Mouse (Mus musculus): ENCODE measurements at regions not wholly inside any gene's neighbourhood (a gene's known extent, or its start where the extent isn't known, plus 50 kb on each side); places are given as distances from the start of the nearest gene placed in this dataset.

DNA sequence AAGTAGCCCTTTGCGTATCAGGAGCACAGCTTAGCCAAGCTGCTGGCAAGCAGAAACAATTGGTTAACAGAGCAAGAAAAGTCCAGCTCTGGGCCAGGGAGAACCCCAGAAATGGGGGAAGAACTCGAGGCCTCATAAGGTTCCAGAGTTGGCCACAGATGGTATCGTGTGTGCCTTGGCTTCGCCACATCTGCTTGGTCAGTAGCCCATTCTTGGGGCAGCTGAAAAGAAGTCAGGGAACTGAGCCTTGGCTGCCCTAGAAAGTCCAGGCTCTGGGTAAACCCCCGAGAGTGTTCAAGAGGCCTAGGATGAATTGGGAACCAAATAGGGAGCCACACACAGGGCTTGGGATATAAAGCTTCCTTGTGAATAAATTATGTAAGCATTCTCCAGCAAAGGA is 78.7 kb downstream of the Zfp36l1 start:
- no peaks in the 10 kb centered on the region for H3K27me3 ChIP-seq (ENCODE audit: insufficient read depth, low read length)
- H3K4me1 ChIP-seq (replicated peaks; ENCODE audit: insufficient read depth, low read length) = no peaks in the 10 kb centered on the region
- no peak overlapping the region for H3K4me3 ChIP-seq (replicated peaks; ENCODE audit: low read depth, low read length)
- H3K9me3 ChIP-seq (replicated peaks; ENCODE audit: low read length) = no peaks in the 10 kb centered on the region
- DNase-seq (ENCODE audit: low spot score) = no peak
- TF ChIP-seq CTCF (IDR thresholded peaks at IDR 0.05; ENCODE audit: low read depth) = no peak
- H3K27ac ChIP-seq = no peak overlapping the region
- 95% methylated on average over 5 of the region's 5 CpGs for WGBS
- H3K4me2 ChIP-seq (ENCODE audit: low read length) = no peak overlapping the region
- no peak overlapping the region for H3K9ac ChIP-seq (ENCODE audit: low read depth, low read length)
- no peaks in the 10 kb centered on the region for H3K36me3 ChIP-seq (ENCODE audit: insufficient read depth, low read length)
- ATAC-seq (replicated peaks; ENCODE audit: low FRiP score, low read depth) = no peak

DNA sequence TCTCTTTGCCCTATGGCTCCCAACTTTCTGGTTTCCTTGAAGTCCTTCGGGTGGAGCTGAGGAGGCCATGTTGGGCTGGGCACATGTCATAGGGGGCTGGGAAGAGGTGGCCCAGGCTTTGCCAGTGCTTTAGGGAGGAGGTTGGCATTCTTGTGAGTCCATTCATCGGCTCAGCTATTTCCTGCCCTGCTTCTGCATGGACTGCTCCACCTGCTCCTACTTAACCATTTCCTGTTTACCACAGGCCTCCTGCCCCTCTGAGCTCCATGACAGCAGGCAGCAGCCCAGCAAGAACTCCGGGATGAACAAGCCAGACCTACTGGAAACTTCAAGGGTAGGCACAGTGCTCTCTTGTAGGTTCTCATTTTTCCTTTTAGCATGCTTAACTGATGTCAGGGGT is 80.3 kb downstream of the Zfp36l1 start:
- TF ChIP-seq CTCF (IDR thresholded peaks at IDR 0.05; ENCODE audit: low read depth) = no peak
- H3K27ac ChIP-seq = no peak overlapping the region
- no peak for ATAC-seq (replicated peaks; ENCODE audit: low FRiP score, low read depth)
- H3K36me3 ChIP-seq (ENCODE audit: insufficient read depth, low read length) = no peaks in the 10 kb centered on the region
- H3K27me3 ChIP-seq (ENCODE audit: insufficient read depth, low read length) = no peaks in the 10 kb centered on the region
- no peak for DNase-seq (ENCODE audit: low spot score)
- no peaks in the 10 kb centered on the region for H3K4me1 ChIP-seq (replicated peaks; ENCODE audit: insufficient read depth, low read length)
- 50% methylated on average over 3 of the region's 3 CpGs for WGBS
- H3K4me2 ChIP-seq (ENCODE audit: low read length) = no peak overlapping the region
- no peak overlapping the region for H3K4me3 ChIP-seq (replicated peaks; ENCODE audit: low read depth, low read length)
- no peaks in the 10 kb centered on the region for H3K9me3 ChIP-seq (replicated peaks; ENCODE audit: low read length)
- H3K9ac ChIP-seq (ENCODE audit: low read depth, low read length) = no peak overlapping the region

DNA sequence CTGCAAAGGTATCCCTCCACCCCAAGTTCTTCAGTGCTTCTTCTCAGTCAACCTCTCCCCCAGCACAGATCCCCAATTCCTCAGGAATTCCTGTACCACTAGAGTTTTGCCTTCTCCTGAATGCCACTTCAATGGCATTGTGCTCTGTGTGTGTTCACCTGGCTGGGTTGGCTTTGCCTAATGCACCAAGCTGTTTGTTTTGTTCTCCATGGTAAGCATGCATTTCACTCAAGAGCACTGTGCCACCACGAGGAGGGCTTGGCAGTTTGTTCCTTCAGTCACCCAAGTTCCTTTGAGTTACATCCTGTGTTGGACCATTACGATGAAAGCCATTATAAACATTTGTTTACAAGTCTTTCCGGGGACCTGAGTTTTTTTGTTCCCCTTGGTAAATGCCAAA is 84.5 kb downstream of the Zfp36l1 start:
- H3K27ac ChIP-seq = no peak overlapping the region
- H3K9me3 ChIP-seq (replicated peaks; ENCODE audit: low read length) = no peaks in the 10 kb centered on the region
- no peak for DNase-seq (ENCODE audit: low spot score)
- no peak overlapping the region for H3K4me3 ChIP-seq (replicated peaks; ENCODE audit: low read depth, low read length)
- no peak overlapping the region for H3K4me2 ChIP-seq (ENCODE audit: low read length)
- ATAC-seq (replicated peaks; ENCODE audit: low FRiP score, low read depth) = no peak
- 60% methylated on average over 3 of the region's 3 CpGs for WGBS
- no peaks in the 10 kb centered on the region for H3K27me3 ChIP-seq (ENCODE audit: insufficient read depth, low read length)
- H3K4me1 ChIP-seq (replicated peaks; ENCODE audit: insufficient read depth, low read length) = peaks cover 4% of the 10 kb centered on the region
- no peaks in the 10 kb centered on the region for H3K36me3 ChIP-seq (ENCODE audit: insufficient read depth, low read length)
- no peak for TF ChIP-seq CTCF (IDR thresholded peaks at IDR 0.05; ENCODE audit: low read depth)
- H3K9ac ChIP-seq (ENCODE audit: low read depth, low read length) = no peak overlapping the region

DNA sequence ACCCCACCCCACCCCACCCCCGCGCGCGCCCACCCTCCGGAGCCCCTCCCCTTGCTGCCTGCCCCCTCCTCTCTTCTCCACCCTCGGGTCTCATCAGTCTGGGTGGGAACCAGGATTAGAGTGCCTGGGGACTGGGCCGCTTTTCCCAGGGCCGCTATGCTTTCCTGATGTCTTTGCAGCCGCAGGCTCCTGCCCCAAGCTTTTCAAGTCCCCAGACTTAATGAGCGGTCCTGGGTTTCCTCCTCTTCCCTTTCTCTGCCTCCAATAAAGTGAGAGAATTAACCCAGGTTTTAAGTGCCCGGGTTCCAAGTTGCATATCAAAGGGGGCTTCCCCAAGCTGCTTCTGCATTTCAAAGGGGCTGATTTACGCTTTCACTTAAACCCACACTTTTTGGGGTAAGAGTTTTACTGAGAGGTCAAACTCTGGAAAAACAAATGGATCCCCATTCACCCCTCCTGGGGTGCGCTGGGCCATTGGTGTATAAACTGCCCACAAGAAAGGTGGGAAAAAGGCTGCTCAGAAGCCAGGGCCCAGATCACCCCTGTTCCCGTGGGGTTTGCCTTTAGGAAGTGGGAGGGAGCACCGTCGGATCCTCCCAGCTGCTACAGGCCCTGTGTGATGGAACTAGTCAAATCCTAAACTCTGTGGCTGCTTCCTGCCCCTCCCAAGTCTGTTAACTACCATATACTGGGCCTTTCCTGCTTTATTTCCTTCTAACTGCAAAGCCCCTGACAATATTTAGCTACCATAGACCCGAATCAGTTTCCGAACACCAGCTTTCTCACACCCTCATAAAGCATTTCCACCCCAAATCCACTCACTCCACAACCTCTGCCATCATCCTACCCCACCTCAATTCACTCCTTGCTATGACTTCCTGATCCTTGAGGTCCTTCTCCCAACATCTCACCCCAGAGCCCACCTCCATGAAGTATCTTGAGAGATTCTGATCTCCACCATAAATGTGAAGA is 89.4 kb downstream of the Zfp36l1 start:
- no peaks in the 10 kb centered on the region for H3K27me3 ChIP-seq (ENCODE audit: insufficient read depth, low read length)

DNA sequence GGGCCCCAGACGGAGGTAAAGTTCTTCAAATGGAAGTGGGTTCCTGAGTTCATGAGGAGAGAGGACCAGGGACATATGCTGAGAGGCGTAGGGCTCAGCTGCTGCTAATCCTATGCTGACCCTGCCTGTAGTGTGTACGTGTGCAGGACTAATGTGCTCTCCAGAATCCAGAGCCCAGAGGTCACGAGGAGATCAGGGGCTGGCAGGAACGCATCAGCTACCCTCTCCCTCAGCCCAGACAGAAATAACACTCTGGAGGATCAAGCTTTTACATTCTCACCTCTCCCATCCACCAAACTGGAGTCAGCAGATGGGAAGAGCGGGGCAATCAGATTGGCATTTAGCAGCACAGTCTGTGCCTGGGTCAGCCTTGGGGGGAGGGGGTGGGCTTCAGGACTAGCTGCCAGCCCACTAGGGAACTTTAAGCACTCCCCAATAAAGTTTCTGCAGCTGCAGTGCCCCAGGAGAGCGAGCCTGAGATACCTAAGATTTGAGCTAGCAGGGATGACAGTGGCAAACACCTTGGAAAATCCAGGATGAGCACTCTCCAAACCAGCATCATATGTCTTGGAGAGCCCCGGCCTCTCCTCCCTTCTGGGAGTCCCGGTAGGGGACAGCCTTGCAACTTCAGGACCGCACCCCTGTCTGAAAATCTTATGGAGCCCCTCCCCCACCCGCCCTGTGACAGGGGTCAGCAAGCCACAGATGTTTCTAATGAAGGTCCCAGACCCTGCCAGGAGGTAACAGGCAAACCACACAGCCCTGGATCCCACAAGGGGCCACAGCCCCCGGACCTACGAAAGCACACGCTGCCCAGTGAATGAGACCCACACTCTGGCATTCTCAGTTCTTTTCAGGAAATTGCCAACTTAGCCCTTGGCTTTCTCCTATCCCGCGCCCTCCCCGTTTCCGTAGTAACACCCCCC is 90.4 kb downstream of the Zfp36l1 start:
- DNase-seq (ENCODE audit: low spot score) (no peak), ATAC-seq (replicated peaks; ENCODE audit: low FRiP score, low read depth) (no peak)
- H3K27ac ChIP-seq = peak overlapping the region; percentile 57; the same call in 1 of the 2 replicates
- H3K9me3 ChIP-seq (replicated peaks; ENCODE audit: low read length) = no peaks in the 10 kb centered on the region
- TF ChIP-seq CTCF (IDR thresholded peaks at IDR 0.05; ENCODE audit: low read depth) = no peak
- no peaks in the 10 kb centered on the region for H3K36me3 ChIP-seq (ENCODE audit: insufficient read depth, low read length)
- H3K4me1 ChIP-seq (replicated peaks; ENCODE audit: insufficient read depth, low read length) = peaks cover 41% of the 10 kb centered on the region
- H3K4me2 ChIP-seq (ENCODE audit: low read length) = peak overlapping the region; percentile 24; the same call in 1 of the 2 replicates
- no peaks in the 10 kb centered on the region for H3K27me3 ChIP-seq (ENCODE audit: insufficient read depth, low read length)
- H3K9ac ChIP-seq (ENCODE audit: low read depth, low read length) = peak overlapping the region; percentile 19; the same call in 1 of the 2 replicates
- no peak overlapping the region for H3K4me3 ChIP-seq (replicated peaks; ENCODE audit: low read depth, low read length)
- 24% methylated on average over 18 of the region's 18 CpGs for WGBS

More for the DNA sequence above, 89.4 kb downstream of the Zfp36l1 start:
- TF ChIP-seq CTCF (IDR thresholded peaks at IDR 0.05; ENCODE audit: low read depth) = no peak
- H3K27ac ChIP-seq = peak overlapping the region; percentile 57
- H3K9me3 ChIP-seq (replicated peaks; ENCODE audit: low read length) = no peaks in the 10 kb centered on the region
- H3K4me1 ChIP-seq (replicated peaks; ENCODE audit: insufficient read depth, low read length) = peaks cover 36% of the 10 kb centered on the region
- H3K9ac ChIP-seq (ENCODE audit: low read depth, low read length) = peak overlapping the region; percentile 19; the same call in 1 of the 2 replicates
- H3K4me3 ChIP-seq (replicated peaks; ENCODE audit: low read depth, low read length) = no peak overlapping the region
- DNase-seq (ENCODE audit: low spot score) (peak; percentile 74), ATAC-seq (replicated peaks; ENCODE audit: low FRiP score, low read depth) (no peak)
- H3K4me2 ChIP-seq (ENCODE audit: low read length) = peak overlapping the region; percentile 24; the same call in 1 of the 2 replicates
- H3K36me3 ChIP-seq (ENCODE audit: insufficient read depth, low read length) = no peaks in the 10 kb centered on the region
- WGBS = 14% methylated on average over 18 of the region's 18 CpGs

DNA sequence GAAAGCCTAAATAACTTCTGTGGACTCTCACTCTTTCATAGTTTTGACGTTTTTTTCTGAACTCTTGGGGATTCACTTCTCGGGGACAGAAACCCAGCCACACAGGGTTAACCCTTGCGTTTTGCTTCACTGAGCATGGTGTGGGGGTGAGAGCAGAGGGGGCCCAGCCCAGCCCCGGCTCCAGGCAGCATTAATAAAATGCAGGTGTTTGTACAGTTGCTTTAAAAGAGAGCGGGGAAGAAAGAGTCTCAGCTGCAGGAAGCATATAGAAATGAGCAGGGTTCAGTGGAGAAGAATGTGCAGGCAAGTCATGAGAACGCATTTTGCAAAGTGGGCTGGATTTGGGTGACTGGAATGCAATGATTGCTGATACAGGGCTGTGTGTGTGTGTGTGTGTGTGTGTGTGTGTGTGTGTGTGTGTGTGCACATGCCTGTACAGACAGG is 91.8 kb downstream of the Zfp36l1 start:
- peak overlapping the region; percentile 64; the same call in 1 of the 2 replicates for H3K27ac ChIP-seq
- no peak for TF ChIP-seq CTCF (IDR thresholded peaks at IDR 0.05; ENCODE audit: low read depth)
- ATAC-seq (replicated peaks; ENCODE audit: low FRiP score, low read depth) (peak; percentile 74; the same call in 1 of the 2 replicates), DNase-seq (ENCODE audit: low spot score) (peak; percentile 80)
- peak overlapping the region; percentile 25; the same call in 1 of the 2 replicates for H3K4me2 ChIP-seq (ENCODE audit: low read length)
- H3K4me3 ChIP-seq (replicated peaks; ENCODE audit: low read depth, low read length) = no peak overlapping the region
- H3K9ac ChIP-seq (ENCODE audit: low read depth, low read length) = no peak overlapping the region
- WGBS = 15% methylated on average over 6 of the region's 6 CpGs
- no peaks in the 10 kb centered on the region for H3K27me3 ChIP-seq (ENCODE audit: insufficient read depth, low read length)
- H3K9me3 ChIP-seq (replicated peaks; ENCODE audit: low read length) = no peaks in the 10 kb centered on the region
- H3K4me1 ChIP-seq (replicated peaks; ENCODE audit: insufficient read depth, low read length) = peaks cover 46% of the 10 kb centered on the region
- H3K36me3 ChIP-seq (ENCODE audit: insufficient read depth, low read length) = no peaks in the 10 kb centered on the region

All from kidney, postnatal 0 days (tissue).